Mouse (Mus musculus): Measurements from ENCODE around the gene Fam69a.
A peak's percentile ranks its signal among the peaks of the same experiment; 100 is the strongest.
"Not testable (repeated sequence)": the region's sequence is repeated elsewhere in the genome, so short reads cannot be mapped to it uniquely, and the experiment has no call there.

The Fam69a gene

GRCm38 (mm10) chr5:107986967-107987834 lies at the start of gene Fam69a:
Gene Fam69a, minus strand, starts transcription at chr5:107987085.
- peak; percentile 87 for DNase-seq (ENCODE audit: low read depth, low spot score)

GRCm38 (mm10) chr5:108035523-108035922 lies 48.6 kb upstream of the Fam69a start:
- DNase-seq (ENCODE audit: low read depth, low spot score) = peak; percentile 47

- peak; percentile 74 for DNase-seq (ENCODE audit: low read depth, low spot score)
Observed at GRCm38 (mm10) chr5:108034194-108034593, 47.3 kb upstream of the Fam69a start.

- no peak for DNase-seq (ENCODE audit: low read depth, low spot score)
Observed at GRCm38 (mm10) chr5:108031267-108031666, 44.4 kb upstream of the Fam69a start.

- DNase-seq (ENCODE audit: low read depth, low spot score) = peak; percentile 40
Observed at GRCm38 (mm10) chr5:108029968-108030367, 43.1 kb upstream of the Fam69a start.

GRCm38 (mm10) chr5:108028797-108029536 lies 42.1 kb upstream of the Fam69a start:
- DNase-seq (ENCODE audit: low read depth, low spot score) = not testable (repeated sequence)

- no peak for DNase-seq (ENCODE audit: low read depth, low spot score)
Observed at GRCm38 (mm10) chr5:108028230-108028629, 41.3 kb upstream of the Fam69a start.

- DNase-seq (ENCODE audit: low read depth, low spot score) = no peak
Observed at GRCm38 (mm10) chr5:108021346-108021745, 34.5 kb upstream of the Fam69a start.

GRCm38 (mm10) chr5:108019367-108019766 lies 32.5 kb upstream of the Fam69a start:
- DNase-seq (ENCODE audit: low read depth, low spot score) = no peak

- DNase-seq (ENCODE audit: low read depth, low spot score) = no peak
Observed at GRCm38 (mm10) chr5:108017232-108017631, 30.3 kb upstream of the Fam69a start.

- DNase-seq (ENCODE audit: low read depth, low spot score) = no peak
Observed at GRCm38 (mm10) chr5:108015422-108015821, 28.5 kb upstream of the Fam69a start.

- DNase-seq (ENCODE audit: low read depth, low spot score) = no peak
Observed at GRCm38 (mm10) chr5:108014173-108014572, 27.3 kb upstream of the Fam69a start.

- no peak for DNase-seq (ENCODE audit: low read depth, low spot score)
Observed at GRCm38 (mm10) chr5:108009721-108010120, 22.8 kb upstream of the Fam69a start.

- DNase-seq (ENCODE audit: low read depth, low spot score) = peak; percentile 54
Observed at GRCm38 (mm10) chr5:108005134-108005533, 18.2 kb upstream of the Fam69a start.

- DNase-seq (ENCODE audit: low read depth, low spot score) = no peak
Observed at GRCm38 (mm10) chr5:108002734-108003133, 15.8 kb upstream of the Fam69a start.

GRCm38 (mm10) chr5:108000776-108001548 lies 14.1 kb upstream of the Fam69a start:
- DNase-seq (ENCODE audit: low read depth, low spot score) = peak; percentile 87

GRCm38 (mm10) chr5:107997717-107998116 lies 10.8 kb upstream of the Fam69a start:
- no peak for DNase-seq (ENCODE audit: low read depth, low spot score)

GRCm38 (mm10) chr5:107995936-107996335 lies 9.1 kb upstream of the Fam69a start:
- DNase-seq (ENCODE audit: low read depth, low spot score) = no peak

GRCm38 (mm10) chr5:107987835-107988251 lies 958 bp upstream of the Fam69a start:
- peak; percentile 75 for DNase-seq (ENCODE audit: low read depth, low spot score)

GRCm38 (mm10) chr5:107986255-107986966 lies 474 bp downstream of the Fam69a start:
- DNase-seq (ENCODE audit: low read depth, low spot score) = peak; percentile 92

- no peak for DNase-seq (ENCODE audit: low read depth, low spot score)
Observed at GRCm38 (mm10) chr5:107983946-107984345, 2.9 kb downstream of the Fam69a start.

Measured in A20 (cell line).